Mouse (Mus musculus) adrenal gland, adult (tissue): ENCODE results near the gene Tmem217.
"Not testable (repeated sequence)": the region's sequence is repeated elsewhere in the genome, so short reads cannot be mapped to it uniquely, and the experiment has no call there.

ENCODE experiments used
- DNase-seq, 2 experiments: peaks; one replicate each; pipeline ENCODE4 v3.0.0; 2022 to 2023; ENCODE audit warnings: low spot score in 1 of 2; ENCODE audit not compliant: inconsistent age in 2 of 2

The Tmem217 gene

GRCm38 (mm10) chr17:29549543-29550428 lies 2.4 kb downstream of the Tmem217 start, which contains the start of the genes Gm17657 and Tbc1d22b:
Gene Gm17657, minus strand, starts transcription at chr17:29549638.
Gene Tbc1d22b, plus strand, starts transcription at chr17:29549785.
- DNase-seq: peak; percentile 96 to 98

- no peak for DNase-seq
These were observed 3.2 kb downstream of the Tmem217 start for GRCm38 (mm10) chr17:29548994-29549393.

GRCm38 (mm10) chr17:29548494-29548893 lies 3.7 kb downstream of the Tmem217 start:
- no peak for DNase-seq

- DNase-seq: no peak
These were observed 6.9 kb downstream of the Tmem217 start for GRCm38 (mm10) chr17:29545241-29545640.

GRCm38 (mm10) chr17:29544064-29544463 lies 8.1 kb downstream of the Tmem217 start:
- DNase-seq: no peak

GRCm38 (mm10) chr17:29542831-29543690 lies 9.1 kb downstream of the Tmem217 start:
- DNase-seq: peak in 1 of 2 experiments; percentile 39

GRCm38 (mm10) chr17:29541419-29541818 lies 10.8 kb downstream of the Tmem217 start:
- DNase-seq: peak; percentile 89 to 95

GRCm38 (mm10) chr17:29540426-29540825 lies 11.8 kb downstream of the Tmem217 start:
- DNase-seq: peak; percentile 42 to 76

GRCm38 (mm10) chr17:29533866-29534265 lies 18.3 kb downstream of the Tmem217 start:
- DNase-seq: no peak

- no peak for DNase-seq
These were observed 20.3 kb downstream of the Tmem217 start for GRCm38 (mm10) chr17:29531757-29532384.

GRCm38 (mm10) chr17:29531278-29531677 lies 20.9 kb downstream of the Tmem217 start:
- DNase-seq: no peak

GRCm38 (mm10) chr17:29530508-29530907 lies 21.7 kb downstream of the Tmem217 start:
- no peak for DNase-seq

- peak in 1 of 2 experiments; percentile 63 for DNase-seq
These were observed 23.5 kb downstream of the Tmem217 start for GRCm38 (mm10) chr17:29528568-29529187.

GRCm38 (mm10) chr17:29525613-29526012 lies 26.6 kb downstream of the Tmem217 start:
- no peak for DNase-seq

GRCm38 (mm10) chr17:29519731-29520130 lies 32.5 kb downstream of the Tmem217 start:
- DNase-seq: no peak

GRCm38 (mm10) chr17:29518665-29519064 lies 33.5 kb downstream of the Tmem217 start:
- not testable (repeated sequence) for DNase-seq

GRCm38 (mm10) chr17:29514435-29514834 lies 37.8 kb downstream of the Tmem217 start:
- peak; percentile 81 to 96 for DNase-seq

- DNase-seq: peak; percentile 73 to 88
These were observed 39.0 kb downstream of the Tmem217 start for GRCm38 (mm10) chr17:29513044-29513730.

- DNase-seq: no peak
These were observed 41.5 kb downstream of the Tmem217 start for GRCm38 (mm10) chr17:29510691-29511090.
